Mouse (Mus musculus): ENCODE measurements at regions not wholly inside any gene's neighbourhood (a gene's known extent, or its start where the extent isn't known, plus 50 kb on each side); places are given as distances from the start of the nearest gene placed in this dataset.
"Not testable (repeated sequence)": the region's sequence is repeated elsewhere in the genome, so short reads cannot be mapped to it uniquely, and the experiment has no call there.

GRCm38 (mm10) chr2:53632816-53633474 lies 441.4 kb downstream of the Arl6ip6 start:
- not testable (repeated sequence) for DNase-seq (ENCODE audit: low spot score in 2 of 2)

GRCm38 (mm10) chr2:53668599-53669372 lies 416.6 kb downstream of the Rprm start:
- no peak for DNase-seq (ENCODE audit: low spot score in 2 of 2)

- DNase-seq (ENCODE audit: low spot score in 2 of 2) = no peak
These were observed 404.9 kb downstream of the Rprm start for GRCm38 (mm10) chr2:53680350-53681011.

GRCm38 (mm10) chr2:53682599-53682998 lies 402.8 kb downstream of the Rprm start:
- DNase-seq (ENCODE audit: low spot score in 2 of 2) = no peak

GRCm38 (mm10) chr2:53687281-53687680 lies 398.1 kb downstream of the Rprm start:
- no peak for DNase-seq (ENCODE audit: low spot score in 2 of 2)

GRCm38 (mm10) chr2:53689223-53689880 lies 396.0 kb downstream of the Rprm start:
- DNase-seq (ENCODE audit: low spot score in 2 of 2) = no peak

GRCm38 (mm10) chr2:53691580-53692118 lies 393.7 kb downstream of the Rprm start:
- DNase-seq (ENCODE audit: low spot score in 2 of 2) = no peak

GRCm38 (mm10) chr2:53711213-53711612 lies 374.1 kb downstream of the Rprm start:
- DNase-seq (ENCODE audit: low spot score in 2 of 2) = no peak

GRCm38 (mm10) chr2:53713106-53713640 lies 372.2 kb downstream of the Rprm start:
- no peak for DNase-seq (ENCODE audit: low spot score in 2 of 2)

GRCm38 (mm10) chr2:53715017-53715416 lies 370.3 kb downstream of the Rprm start:
- no peak for DNase-seq (ENCODE audit: low spot score in 2 of 2)

- no peak for DNase-seq (ENCODE audit: low spot score in 2 of 2)
These were observed 362.1 kb downstream of the Rprm start for GRCm38 (mm10) chr2:53723231-53723630.

GRCm38 (mm10) chr2:53728693-53729092 lies 356.7 kb downstream of the Rprm start:
- DNase-seq (ENCODE audit: low spot score in 2 of 2) = no peak

GRCm38 (mm10) chr2:53730451-53730850 lies 354.9 kb downstream of the Rprm start:
- no peak for DNase-seq (ENCODE audit: low spot score in 2 of 2)

- no peak for DNase-seq (ENCODE audit: low spot score in 2 of 2)
These were observed 321.9 kb downstream of the Rprm start for GRCm38 (mm10) chr2:53763486-53763885.

- DNase-seq (ENCODE audit: low spot score in 2 of 2) = not testable (repeated sequence)
These were observed 303.3 kb downstream of the Rprm start for GRCm38 (mm10) chr2:53782035-53782434.

GRCm38 (mm10) chr2:53788599-53788998 lies 296.8 kb downstream of the Rprm start:
- not testable (repeated sequence) for DNase-seq (ENCODE audit: low spot score in 2 of 2)

GRCm38 (mm10) chr2:53796605-53797004 lies 288.7 kb downstream of the Rprm start:
- no peak for DNase-seq (ENCODE audit: low spot score in 2 of 2)

GRCm38 (mm10) chr2:53803666-53804065 lies 281.7 kb downstream of the Rprm start:
- DNase-seq (ENCODE audit: low spot score in 2 of 2) = no peak

- no peak for DNase-seq (ENCODE audit: low spot score in 2 of 2)
These were observed 234.4 kb downstream of the Rprm start for GRCm38 (mm10) chr2:53850815-53851528.
